Mouse (Mus musculus): ENCODE measurements around the gene Ercc1.

GRCm38 (mm10) chr7:19318676-19319075 lies 25.9 kb upstream of the Ercc1 start:
- TF ChIP-seq CTCF (IDR thresholded peaks at IDR 0.05) (no peak), EP300 (IDR thresholded peaks at IDR 0.05) (no peak)
